Mouse (Mus musculus): ENCODE data around the gene Mogs.
"Not testable (repeated sequence)": the region's sequence is repeated elsewhere in the genome, so short reads cannot be mapped to it uniquely, and the experiment has no call there.

Gene Mogs

GRCm38 (mm10) chr6:83145209-83145608 is 29.9 kb downstream of the Mogs start:
- in situ Hi-C loops (cut with MboI) = no loop called here

- in situ Hi-C loops (cut with MboI) = no loop called here
Measured at GRCm38 (mm10) chr6:83145805-83146204, 30.5 kb downstream of the Mogs start.

- in situ Hi-C loops (cut with MboI) = no loop called here
Measured at GRCm38 (mm10) chr6:83147280-83147679, 32.0 kb downstream of the Mogs start.

- in situ Hi-C loops (cut with MboI) = no loop called here
Measured at GRCm38 (mm10) chr6:83151721-83152120, 36.4 kb downstream of the Mogs start.

- in situ Hi-C loops (cut with MboI) = no loop called here
Measured at GRCm38 (mm10) chr6:83153038-83153437, 37.7 kb downstream of the Mogs start.

- in situ Hi-C loops (cut with MboI) = no loop called here
Measured at GRCm38 (mm10) chr6:83153485-83153884, 38.2 kb downstream of the Mogs start.

GRCm38 (mm10) chr6:83155552-83156238 is 40.4 kb downstream of the Mogs start:
- in situ Hi-C loops (cut with MboI) = no loop called here

- in situ Hi-C loops (cut with MboI) = no loop called here
Measured at GRCm38 (mm10) chr6:83156259-83156684, 41.0 kb downstream of the Mogs start, which contains the start of the genes Wdr54 and 1700003E16Rik. Gene Wdr54, minus strand, starts transcription at chr6:83156397. Gene 1700003E16Rik, plus strand, starts transcription at chr6:83156404.

- in situ Hi-C loops (cut with MboI) = not testable (repeated sequence)
Measured at GRCm38 (mm10) chr6:83159456-83159855, 44.2 kb downstream of the Mogs start.

- in situ Hi-C loops (cut with MboI) = loop anchor here (5.0 kb wide), 1 partner anchor 39 kb away; the partner anchor contains the start of gene Wbp1
Measured at GRCm38 (mm10) chr6:83161442-83161841, 46.1 kb downstream of the Mogs start.

- in situ Hi-C loops (cut with MboI) = loop anchor here (5.0 kb wide), 1 partner anchor 40 kb away; the partner anchor contains the start of gene Wbp1
Measured at GRCm38 (mm10) chr6:83161921-83162641, 46.8 kb downstream of the Mogs start.

GRCm38 (mm10) chr6:83162701-83163100 is 47.4 kb downstream of the Mogs start:
- in situ Hi-C loops (cut with MboI) = loop anchor here (5.0 kb wide), 1 partner anchor 40 kb away; the partner anchor contains the start of gene Wbp1

- in situ Hi-C loops (cut with MboI) = no loop called here
Measured at GRCm38 (mm10) chr6:83165026-83165606, 49.8 kb downstream of the Mogs start.

GRCm38 (mm10) chr6:83165607-83166242 is 50.4 kb downstream of the Mogs start, which contains the start of gene Dctn1:
Gene Dctn1, plus strand, starts transcription at chr6:83165920.
- in situ Hi-C loops (cut with MboI) = no loop called here

- in situ Hi-C loops (cut with MboI) = no loop called here
Measured at GRCm38 (mm10) chr6:83166243-83166630, 50.9 kb downstream of the Mogs start.
